Mouse (Mus musculus) ES-Bruce4 (cell line): Measurements from ENCODE around the gene Tmem98.

Experiments
- CTCF ChIP-seq: IDR thresholded peaks from one replicate; pipeline ENCODE4 v1.8.1; 2011; ENCODE audit warnings: low read depth, low read length
- EP300 ChIP-seq: IDR thresholded peaks from 2 replicates; pipeline ENCODE4 v1.6.1; 2011; ENCODE audit warnings: low read depth, low read length; ENCODE audit not compliant: insufficient read depth

- TF ChIP-seq CTCF: no peak
- TF ChIP-seq EP300: no peak
These were observed 11.8 kb downstream of the Tmem98 start for GRCm38 (mm10) chr11:80821794-80822193.
